Mouse (Mus musculus): Measurements from ENCODE around the gene Wbp1l.

The Wbp1l gene

GRCm38 (mm10) chr19:46599375-46600256 lies 732 bp downstream of the Wbp1l start:
- DNase-seq = no peak

GRCm38 (mm10) chr19:46600371-46600770 lies 1.5 kb downstream of the Wbp1l start:
- no peak for DNase-seq

- no peak for DNase-seq
Observed at GRCm38 (mm10) chr19:46601491-46601890, 2.6 kb downstream of the Wbp1l start.

- DNase-seq = no peak
Observed at GRCm38 (mm10) chr19:46602406-46602805, 3.5 kb downstream of the Wbp1l start.

GRCm38 (mm10) chr19:46606718-46607117 lies 7.8 kb downstream of the Wbp1l start:
- DNase-seq = no peak

GRCm38 (mm10) chr19:46607424-46607823 lies 8.5 kb downstream of the Wbp1l start:
- DNase-seq = no peak

- no peak for DNase-seq
Observed at GRCm38 (mm10) chr19:46608158-46608557, 9.3 kb downstream of the Wbp1l start.

GRCm38 (mm10) chr19:46616378-46616777 lies 17.5 kb downstream of the Wbp1l start:
- no peak for DNase-seq

- DNase-seq = no peak
Observed at GRCm38 (mm10) chr19:46617361-46617760, 18.5 kb downstream of the Wbp1l start.

GRCm38 (mm10) chr19:46618322-46618721 lies 19.4 kb downstream of the Wbp1l start:
- DNase-seq = no peak

- no peak for DNase-seq
Observed at GRCm38 (mm10) chr19:46619001-46619400, 20.1 kb downstream of the Wbp1l start.

- no peak for DNase-seq
Observed at GRCm38 (mm10) chr19:46619518-46619917, 20.6 kb downstream of the Wbp1l start.

GRCm38 (mm10) chr19:46620016-46620808 lies 21.3 kb downstream of the Wbp1l start:
- no peak for DNase-seq

- no peak for DNase-seq
Observed at GRCm38 (mm10) chr19:46621236-46622183, 22.6 kb downstream of the Wbp1l start.

- no peak for DNase-seq
Observed at GRCm38 (mm10) chr19:46622659-46623193, 23.8 kb downstream of the Wbp1l start.

GRCm38 (mm10) chr19:46623194-46623667 lies 24.3 kb downstream of the Wbp1l start:
- peak; percentile 52 for DNase-seq

- DNase-seq = peak; percentile 75
Observed at GRCm38 (mm10) chr19:46623790-46624772, 25.2 kb downstream of the Wbp1l start.

GRCm38 (mm10) chr19:46625015-46625414 lies 26.1 kb downstream of the Wbp1l start:
- DNase-seq = no peak

GRCm38 (mm10) chr19:46625519-46625918 lies 26.6 kb downstream of the Wbp1l start:
- DNase-seq = no peak

GRCm38 (mm10) chr19:46628403-46628802 lies 29.5 kb downstream of the Wbp1l start:
- peak; percentile 62 for DNase-seq

GRCm38 (mm10) chr19:46629807-46630206 lies 30.9 kb downstream of the Wbp1l start:
- no peak for DNase-seq

Measured in lung, postnatal 14 days (tissue).